Mouse (Mus musculus): ENCODE data around the gene Gm10392.
A peak's percentile ranks its signal among the peaks of the same experiment; 100 is the strongest.

Gene Gm10392

GRCm38 (mm10) chr11:77508068-77509021, 10.7 kb downstream of the Gm10392 start:
- peak; percentile 66 to 79 for DNase-seq (ENCODE audit: low spot score in 2 of 2)

DNA sequence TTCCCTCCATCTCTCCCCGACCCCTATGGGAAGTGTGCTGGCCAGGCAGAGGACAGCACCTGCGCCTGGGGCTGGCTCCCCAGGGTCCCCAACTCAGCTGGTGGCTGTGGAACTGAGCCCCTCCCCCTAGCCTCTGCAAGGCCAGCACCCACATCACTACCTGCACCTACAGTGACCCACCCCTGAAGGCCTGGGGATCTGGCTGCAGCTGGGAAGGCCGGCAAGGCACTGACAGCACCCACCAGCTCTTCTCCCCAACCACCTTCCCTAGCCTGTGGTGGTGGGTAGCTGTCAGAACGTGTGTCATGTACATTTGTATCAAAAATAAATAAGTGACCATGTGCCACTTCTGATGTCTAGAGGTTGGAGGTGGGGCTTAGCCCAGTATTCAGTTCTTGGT, 11.6 kb downstream of the Gm10392 start:
- DNase-seq (ENCODE audit: low spot score in 2 of 2): no peak

DNA sequence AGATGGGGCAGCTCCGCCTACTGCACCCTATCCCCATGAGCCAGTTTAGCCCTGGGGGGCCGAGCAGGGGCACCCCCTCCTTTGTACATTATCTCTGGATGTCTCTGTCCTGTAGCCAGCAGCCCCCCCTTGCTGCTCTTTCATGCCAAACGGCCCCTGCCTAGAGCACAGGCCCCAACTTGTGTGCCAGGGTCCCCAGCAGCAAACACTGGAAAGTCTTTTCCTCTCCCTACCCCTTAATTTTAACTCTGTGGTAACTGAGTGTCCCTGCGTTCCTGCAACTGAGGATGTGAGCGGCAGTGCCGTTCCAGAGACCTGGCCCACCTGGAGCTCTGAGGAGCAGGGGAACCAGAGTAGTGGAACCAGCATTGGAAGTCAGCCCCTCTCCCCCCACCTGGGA, 12.1 kb downstream of the Gm10392 start:
- DNase-seq (ENCODE audit: low spot score in 2 of 2): no peak

- no peak for DNase-seq (ENCODE audit: low spot score in 2 of 2)
Observed at GRCm38 (mm10) chr11:77506273-77506672, 12.7 kb downstream of the Gm10392 start.

- no peak for DNase-seq (ENCODE audit: low spot score in 2 of 2)
Observed at GRCm38 (mm10) chr11:77505291-77505980, 13.6 kb downstream of the Gm10392 start.

- no peak for DNase-seq (ENCODE audit: low spot score in 2 of 2)
Observed at GRCm38 (mm10) chr11:77504377-77504776, 14.6 kb downstream of the Gm10392 start.

- DNase-seq (ENCODE audit: low spot score in 2 of 2): no peak
Observed at GRCm38 (mm10) chr11:77503511-77503910, 15.5 kb downstream of the Gm10392 start.

GRCm38 (mm10) chr11:77502481-77502880, 16.5 kb downstream of the Gm10392 start:
- no peak for DNase-seq (ENCODE audit: low spot score in 2 of 2)

- DNase-seq (ENCODE audit: low spot score in 2 of 2): no peak
Observed at GRCm38 (mm10) chr11:77501971-77502370, 17.0 kb downstream of the Gm10392 start.

- DNase-seq (ENCODE audit: low spot score in 2 of 2): peak; percentile 51 to 72
Observed at GRCm38 (mm10) chr11:77501392-77501791, 17.6 kb downstream of the Gm10392 start.

- no peak for DNase-seq (ENCODE audit: low spot score in 2 of 2)
Observed at GRCm38 (mm10) chr11:77500361-77501325, 18.4 kb downstream of the Gm10392 start.

- no peak for DNase-seq (ENCODE audit: low spot score in 2 of 2)
Observed at GRCm38 (mm10) chr11:77499354-77499753, 19.6 kb downstream of the Gm10392 start.

DNA sequence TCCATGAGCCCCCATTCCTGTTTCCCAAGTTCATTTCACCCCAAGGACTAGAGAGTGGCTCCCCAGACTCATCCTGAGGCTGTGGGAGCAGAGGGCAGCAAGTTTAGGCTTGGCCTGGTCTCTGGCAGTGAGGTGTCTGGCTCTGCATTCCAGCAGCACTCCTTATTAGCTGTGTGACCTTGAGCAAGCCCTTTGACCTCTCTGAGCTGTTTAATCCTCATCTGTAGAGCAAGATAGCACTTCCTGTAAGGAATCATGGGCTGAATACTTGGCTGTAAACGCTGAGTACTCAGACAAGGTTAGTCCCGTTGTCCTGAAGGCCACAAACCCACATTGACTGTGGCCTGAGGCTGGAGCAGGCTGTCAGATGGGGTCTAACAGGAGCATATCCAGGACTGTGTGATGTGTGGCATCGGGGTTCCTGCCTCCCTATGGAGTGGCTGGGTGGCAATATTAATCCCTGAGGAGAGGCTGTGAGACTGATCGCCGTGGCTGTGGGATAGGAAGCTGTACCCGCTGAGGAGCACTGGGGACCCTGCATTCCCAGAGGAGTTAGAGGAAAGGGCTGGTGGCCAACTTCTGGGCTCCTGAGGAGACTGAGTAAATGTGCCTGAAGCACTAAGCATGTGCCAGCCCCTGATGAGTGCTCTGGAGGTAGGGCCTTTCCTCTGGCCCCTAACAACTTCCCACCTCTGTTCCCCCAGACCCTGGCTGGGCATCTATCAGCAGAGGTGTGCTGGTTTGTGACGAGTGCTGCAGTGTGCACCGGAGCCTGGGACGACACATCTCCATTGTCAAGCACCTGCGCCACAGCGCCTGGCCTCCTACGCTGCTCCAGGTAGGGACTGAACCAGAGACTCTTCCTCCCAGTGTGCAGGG, 20.5 kb downstream of the Gm10392 start:
- DNase-seq (ENCODE audit: low spot score in 2 of 2): no peak

GRCm38 (mm10) chr11:77497851-77498250, 21.1 kb downstream of the Gm10392 start:
- DNase-seq (ENCODE audit: low spot score in 2 of 2): no peak

GRCm38 (mm10) chr11:77497341-77497756, 21.6 kb downstream of the Gm10392 start:
- DNase-seq (ENCODE audit: low spot score in 2 of 2): peak in 1 of 2 experiments; percentile 52

DNA sequence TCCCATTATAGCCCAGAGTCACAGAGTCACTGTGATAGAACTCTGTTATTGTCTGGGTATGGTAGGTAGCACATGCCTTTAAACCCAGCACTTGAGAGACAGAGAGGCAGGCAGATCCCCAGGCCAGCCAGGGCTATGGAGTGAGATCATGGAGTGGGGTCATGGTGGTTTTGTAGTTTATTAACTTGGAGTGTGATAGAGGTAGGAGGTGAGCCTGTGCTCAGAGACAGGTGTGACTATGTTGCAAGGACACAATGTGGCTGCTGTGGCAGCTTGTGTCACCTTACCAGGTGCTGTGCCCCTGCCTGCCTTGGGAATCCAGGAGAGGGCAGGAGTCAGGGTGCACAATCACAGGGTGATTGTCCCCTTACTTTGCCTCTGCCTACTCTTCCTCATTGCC, 23.5 kb downstream of the Gm10392 start:
- DNase-seq (ENCODE audit: low spot score in 2 of 2): no peak

GRCm38 (mm10) chr11:77494782-77495181, 24.2 kb downstream of the Gm10392 start:
- DNase-seq (ENCODE audit: low spot score in 2 of 2): no peak

DNA sequence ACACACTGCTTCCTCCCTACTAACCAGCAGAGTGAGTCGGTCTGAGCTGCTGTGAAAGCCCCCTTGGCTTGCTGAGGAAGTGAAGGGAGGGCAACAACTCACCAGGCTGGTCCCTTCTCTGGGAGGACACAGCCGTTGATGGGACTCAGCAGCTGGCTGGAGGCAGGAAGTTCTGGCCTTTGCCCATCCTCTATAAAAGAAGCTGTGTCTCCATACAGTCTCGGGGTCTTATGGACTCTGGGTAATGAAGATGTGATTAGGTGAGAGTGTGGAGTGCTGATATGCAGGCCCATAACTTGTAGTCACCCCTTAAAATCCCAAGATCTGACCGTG, 24.7 kb downstream of the Gm10392 start:
- DNase-seq (ENCODE audit: low spot score in 2 of 2): no peak

DNA sequence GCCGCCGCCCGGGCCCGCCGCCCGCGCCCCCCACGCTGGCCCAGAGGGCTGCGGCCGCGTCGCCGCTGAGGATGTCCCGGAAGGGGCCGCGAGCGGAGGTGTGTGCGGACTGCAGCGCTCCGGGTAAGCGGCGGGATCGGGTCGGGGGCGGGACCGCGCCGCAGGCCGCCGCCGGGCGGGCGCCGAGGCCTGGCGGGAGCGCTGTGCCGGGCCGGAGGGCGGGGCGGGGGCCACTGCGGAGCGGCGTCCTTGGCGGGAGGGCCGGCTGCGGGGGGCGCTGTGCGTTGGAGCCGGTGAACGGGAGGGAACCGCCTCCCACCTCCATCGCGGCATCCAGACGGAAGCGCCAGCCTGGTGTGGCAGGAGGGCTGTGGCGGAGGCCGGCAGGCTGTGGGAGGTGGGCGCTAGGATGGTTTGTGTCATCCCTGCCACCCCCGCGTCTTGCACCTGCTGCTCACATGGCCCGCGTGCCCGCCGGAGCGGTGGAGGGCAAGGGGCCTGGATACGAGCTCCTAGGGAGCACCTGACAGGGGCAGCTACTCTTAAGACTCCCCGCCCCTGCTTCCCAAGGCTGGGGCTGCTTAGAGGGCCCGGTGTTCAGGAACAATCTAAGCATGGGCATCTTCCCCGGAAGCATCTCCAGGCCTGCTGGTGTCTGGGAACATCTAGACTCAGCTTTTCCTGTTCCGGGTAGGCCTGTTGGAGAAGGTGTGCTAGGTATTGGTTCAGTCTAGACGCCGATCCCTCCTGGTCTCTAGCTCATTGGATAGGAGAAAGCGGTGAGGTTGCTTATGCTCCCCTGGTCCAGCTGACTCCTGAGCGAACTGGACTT, 25.3 kb downstream of the Gm10392 start, which contains the start of gene Git1:
Git1 (plus strand) TSS at position 51 of the 832 bp plus-strand sequence.
- peak in 1 of 2 experiments; percentile 20 for DNase-seq (ENCODE audit: low spot score in 2 of 2)

GRCm38 (mm10) chr11:77492911-77493332, 26.1 kb downstream of the Gm10392 start:
- peak; percentile 81 to 82 for DNase-seq (ENCODE audit: low spot score in 2 of 2)
